Mouse (Mus musculus): ENCODE results near the gene Clpb. TPM values are rescaled to one million over a fixed set of nuclear protein-coding genes. Genes with fewer than 3 reads are reported as not detected.
A peak's percentile ranks its signal among the peaks of the same experiment; 100 is the strongest.

Clpb gene
- polyA plus RNA-seq, 1 experiment from 2014 or later: 21.1 TPM

DNA sequence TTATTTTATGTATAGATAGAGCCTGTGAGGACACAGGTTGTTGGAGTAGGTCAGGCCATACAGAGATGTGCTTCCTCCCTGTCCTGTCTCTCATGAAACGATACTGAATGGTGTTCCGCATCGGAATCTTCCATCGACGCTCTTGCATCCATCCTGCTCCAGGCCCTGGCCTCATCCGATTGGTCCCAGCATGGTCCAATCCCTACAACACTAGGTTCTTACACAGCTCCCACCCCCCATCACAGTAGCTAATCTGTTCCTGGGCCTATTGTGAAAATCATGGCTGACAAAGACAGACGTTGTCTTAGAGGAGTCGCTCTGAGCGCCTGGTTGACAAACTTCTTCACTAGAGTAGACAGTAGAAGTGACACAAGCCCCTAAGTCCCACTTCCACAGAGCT, 13.7 kb upstream of the Clpb start:
- ATAC-seq (no peak), DNase-seq (ENCODE audit: low spot score) (no peak)
- WGBS: 77% methylated on average over 9 of the region's 9 CpGs
- no peak overlapping the region for H3K4me2 ChIP-seq (replicated peaks; ENCODE audit: low read depth, low read length)
- H3K4me3 ChIP-seq (ENCODE audit: low read depth, low read length): no peak overlapping the region
- H3K9me3 ChIP-seq (ENCODE audit: low read length): no peaks in the 10 kb centered on the region
- H3K27me3 ChIP-seq (replicated peaks; ENCODE audit: insufficient read depth, low read length): no peaks in the 10 kb centered on the region
- H3K27ac ChIP-seq (ENCODE audit: low read length): no peak overlapping the region
- TF ChIP-seq CTCF (IDR thresholded peaks at IDR 0.05) (no peak), EP300 (IDR thresholded peaks at IDR 0.05) (no peak)
- no peak overlapping the region; the same call in 1 of the 2 replicates for H3K9ac ChIP-seq (replicated peaks; ENCODE audit: low read depth)
- no peaks in the 10 kb centered on the region for H3K36me3 ChIP-seq (ENCODE audit: insufficient read depth, low read length)
- no peaks in the 10 kb centered on the region for H3K4me1 ChIP-seq (ENCODE audit: insufficient read depth, low read depth, low read length)

- H3K9me3 ChIP-seq (ENCODE audit: low read length): no peaks in the 10 kb centered on the region
- H3K4me3 ChIP-seq (ENCODE audit: low read depth, low read length): no peak overlapping the region
- H3K9ac ChIP-seq (replicated peaks; ENCODE audit: low read depth): no peak overlapping the region
- 26% methylated on average over 3 of the region's 3 CpGs for WGBS
- TF ChIP-seq EP300 (IDR thresholded peaks at IDR 0.05): no peak
- TF ChIP-seq CTCF (IDR thresholded peaks at IDR 0.05): peak; percentile 74
- no peaks in the 10 kb centered on the region for H3K27me3 ChIP-seq (replicated peaks; ENCODE audit: insufficient read depth, low read length)
- DNase-seq (ENCODE audit: low spot score) (peak; percentile 20), ATAC-seq (no peak)
- no peaks in the 10 kb centered on the region for H3K36me3 ChIP-seq (ENCODE audit: insufficient read depth, low read length)
- H3K27ac ChIP-seq (ENCODE audit: low read length): no peak overlapping the region
- no peak overlapping the region for H3K4me2 ChIP-seq (replicated peaks; ENCODE audit: low read depth, low read length)
- H3K4me1 ChIP-seq (ENCODE audit: insufficient read depth, low read depth, low read length): no peaks in the 10 kb centered on the region
Measured at GRCm38 (mm10) chr7:101650565-101650964, 12.9 kb upstream of the Clpb start.

GRCm38 (mm10) chr7:101653681-101654209, 9.7 kb upstream of the Clpb start:
- WGBS: 40% methylated on average over 10 of the region's 10 CpGs
- H3K9ac ChIP-seq (replicated peaks; ENCODE audit: low read depth): no peak overlapping the region
- TF ChIP-seq EP300 (IDR thresholded peaks at IDR 0.05) (no peak), CTCF (IDR thresholded peaks at IDR 0.05) (peak; percentile 76)
- H3K36me3 ChIP-seq (ENCODE audit: insufficient read depth, low read length): no peaks in the 10 kb centered on the region
- ATAC-seq (no peak; the same call in 1 of the 2 replicates), DNase-seq (ENCODE audit: low spot score) (peak; percentile 78)
- H3K4me3 ChIP-seq (ENCODE audit: low read depth, low read length): no peak overlapping the region
- no peak overlapping the region; the same call in 1 of the 2 replicates for H3K4me2 ChIP-seq (replicated peaks; ENCODE audit: low read depth, low read length)
- H3K27me3 ChIP-seq (replicated peaks; ENCODE audit: insufficient read depth, low read length): no peaks in the 10 kb centered on the region
- no peaks in the 10 kb centered on the region for H3K4me1 ChIP-seq (ENCODE audit: insufficient read depth, low read depth, low read length)
- H3K9me3 ChIP-seq (ENCODE audit: low read length): no peaks in the 10 kb centered on the region
- no peak overlapping the region for H3K27ac ChIP-seq (ENCODE audit: low read length)

- Histone ChIP-seq H3K27ac (ENCODE audit: low read length) (no peak overlapping the region), H3K9ac (replicated peaks; ENCODE audit: low read depth) (no peak overlapping the region), H3K9me3 (ENCODE audit: low read length) (no peaks in the 10 kb centered on the region), H3K4me2 (replicated peaks; ENCODE audit: low read depth, low read length) (no peak overlapping the region), H3K4me3 (ENCODE audit: low read depth, low read length) (no peak overlapping the region), H3K36me3 (ENCODE audit: insufficient read depth, low read length) (no peaks in the 10 kb centered on the region), H3K27me3 (replicated peaks; ENCODE audit: insufficient read depth, low read length) (no peaks in the 10 kb centered on the region), H3K4me1 (ENCODE audit: insufficient read depth, low read depth, low read length) (no peaks in the 10 kb centered on the region)
- DNase-seq (ENCODE audit: low spot score): no peak
- TF ChIP-seq EP300 (IDR thresholded peaks at IDR 0.05): no peak
- no peak for TF ChIP-seq CTCF (IDR thresholded peaks at IDR 0.05)
- no peak for ATAC-seq
- 69% methylated on average over 4 of the region's 4 CpGs for WGBS
Measured at GRCm38 (mm10) chr7:101654936-101655335, 8.5 kb upstream of the Clpb start.

DNA sequence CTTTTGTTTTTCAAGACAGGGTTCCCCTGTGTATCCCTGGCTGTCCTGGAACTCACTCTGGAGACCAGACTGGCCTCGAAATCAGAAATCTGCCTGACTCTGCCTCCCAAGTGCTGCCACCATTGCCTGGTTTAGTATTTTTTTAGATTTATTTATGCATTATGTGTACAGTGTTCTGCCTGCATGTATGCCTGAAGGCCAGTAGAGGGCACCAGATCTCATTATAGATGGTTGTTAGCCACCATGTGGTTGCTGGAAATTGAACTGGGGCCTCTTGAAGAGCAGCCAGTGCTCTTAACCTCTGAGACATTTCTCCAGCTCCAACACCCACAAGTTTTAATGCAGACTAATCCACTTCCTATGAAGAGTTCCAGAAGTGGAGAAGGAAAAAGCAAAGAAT, 1.4 kb upstream of the Clpb start:
- TF ChIP-seq EP300 (IDR thresholded peaks at IDR 0.05) (no peak), CTCF (IDR thresholded peaks at IDR 0.05) (peak; percentile 49)
- H3K9me3 ChIP-seq (ENCODE audit: low read length): no peaks in the 10 kb centered on the region
- WGBS: 85% methylated on average over 1 of the region's 1 CpGs
- DNase-seq (ENCODE audit: low spot score) (no peak), ATAC-seq (no peak)
- H3K27ac ChIP-seq (ENCODE audit: low read length): no peak overlapping the region
- no peaks in the 10 kb centered on the region for H3K27me3 ChIP-seq (replicated peaks; ENCODE audit: insufficient read depth, low read length)
- no peak overlapping the region for H3K9ac ChIP-seq (replicated peaks; ENCODE audit: low read depth)
- H3K4me2 ChIP-seq (replicated peaks; ENCODE audit: low read depth, low read length): no peak overlapping the region
- H3K36me3 ChIP-seq (ENCODE audit: insufficient read depth, low read length): no peaks in the 10 kb centered on the region
- no peak overlapping the region for H3K4me3 ChIP-seq (ENCODE audit: low read depth, low read length)
- H3K4me1 ChIP-seq (ENCODE audit: insufficient read depth, low read depth, low read length): peaks cover 8% of the 10 kb centered on the region; the same call in 1 of the 2 replicates

GRCm38 (mm10) chr7:101666581-101666980, 3.1 kb downstream of the Clpb start:
- Histone ChIP-seq H3K9me3 (ENCODE audit: low read length) (no peaks in the 10 kb centered on the region), H3K27me3 (replicated peaks; ENCODE audit: insufficient read depth, low read length) (no peaks in the 10 kb centered on the region), H3K9ac (replicated peaks; ENCODE audit: low read depth) (no peak overlapping the region), H3K4me3 (ENCODE audit: low read depth, low read length) (no peak overlapping the region), H3K36me3 (ENCODE audit: insufficient read depth, low read length) (no peaks in the 10 kb centered on the region), H3K4me2 (replicated peaks; ENCODE audit: low read depth, low read length) (no peak overlapping the region), H3K4me1 (ENCODE audit: insufficient read depth, low read depth, low read length) (peaks cover 8% of the 10 kb centered on the region; the same call in 1 of the 2 replicates), H3K27ac (ENCODE audit: low read length) (no peak overlapping the region)
- ATAC-seq: 0 out of 2 replicates have a peak, but pooled peaks have one; percentile 16
- WGBS: 16% methylated on average over 3 of the region's 3 CpGs
- TF ChIP-seq CTCF (IDR thresholded peaks at IDR 0.05) (peak; percentile 83), EP300 (IDR thresholded peaks at IDR 0.05) (no peak)
- DNase-seq (ENCODE audit: low spot score): peak; percentile 82

All from lung, postnatal 0 days (tissue).